Mouse (Mus musculus): ENCODE measurements at regions not wholly inside any gene's neighbourhood (a gene's known extent, or its start where the extent isn't known, plus 50 kb on each side); places are given as distances from the start of the nearest gene placed in this dataset.

DNA sequence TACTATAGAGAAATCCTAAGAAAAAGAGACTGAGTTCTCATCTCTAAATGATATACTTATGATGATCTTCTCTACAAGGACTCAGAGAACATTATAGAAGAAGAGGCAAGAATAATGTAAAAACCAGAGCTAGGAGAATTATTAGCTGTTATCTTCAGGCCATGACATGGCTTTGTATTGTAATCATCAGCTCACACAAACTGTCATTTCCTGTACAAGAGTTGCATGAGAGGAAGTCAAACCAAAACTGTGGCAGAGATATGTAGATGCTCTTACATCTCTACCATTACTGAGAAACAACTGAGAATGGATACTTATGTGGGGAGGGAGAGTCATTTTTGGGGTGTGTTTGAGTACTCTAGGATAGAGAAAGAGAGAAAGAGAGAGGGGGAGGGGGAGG is 1889.4 kb upstream of the Gm38303 start:
- TF ChIP-seq CTCF (IDR thresholded peaks at IDR 0.05; ENCODE audit: low read depth, low read length) = no peak
- no peak for TF ChIP-seq POLR2A (IDR thresholded peaks at IDR 0.05; ENCODE audit: extremely low read depth, insufficient read depth, low read length)
